Mouse (Mus musculus) MEL (cell line): ENCODE results near the gene Xpnpep1. TPM values are rescaled to one million over a fixed set of nuclear protein-coding genes. Genes with fewer than 3 reads are reported as not detected.

Experiments
- DNase-seq: peaks from one replicate; pipeline ENCODE4 v3.0.0; 2011; ENCODE audit warnings: low read depth, low spot score
- H3K27ac ChIP-seq: 2 replicates; pipeline ENCODE4 v1.5.1; 2012; ENCODE audit warnings: low read depth, mild to moderate bottlenecking, control low read depth, low read length, moderate library complexity; ENCODE audit not compliant: control insufficient read depth
- H3K27me3 ChIP-seq, 2 experiments: fragments of 150-350 bp in 1 of 2; sonication (generic) in 1 of 2; 2 replicates each; pipeline ENCODE4 v1.6.1; 2012; ENCODE audit warnings: low read length in 2 of 2, mild to moderate bottlenecking in 2 of 2, improper control_type of control experiment in 1 of 2, moderate library complexity in 1 of 2; ENCODE audit not compliant: insufficient read depth in 2 of 2, control insufficient read depth in 1 of 2
- H3K36me3 ChIP-seq, 2 experiments: 2 replicates each; pipeline ENCODE4 v1.6.1; 2012 to 2014; ENCODE audit warnings: low read length in 2 of 2, improper control_type of control experiment in 1 of 2, inconsistent platforms in 1 of 2, mild to moderate bottlenecking in 1 of 2; ENCODE audit not compliant: insufficient read depth in 2 of 2, control insufficient read depth in 1 of 2
- H3K4me1 ChIP-seq, 2 experiments: fragments of 150-350 bp in 1 of 2; sonication (generic) in 1 of 2; 2 replicates each; pipeline ENCODE4 v1.6.1; 2012; ENCODE audit warnings: low read length in 2 of 2, improper control_type of control experiment in 1 of 2, mild to moderate bottlenecking in 1 of 2; ENCODE audit not compliant: insufficient read depth in 2 of 2, control insufficient read depth in 1 of 2
- H3K4me3 ChIP-seq, 2 experiments: fragments of 150-350 bp in 1 of 2; sonication (generic) in 1 of 2; 2 replicates each; pipeline ENCODE4 v1.5.1; 2012; ENCODE audit warnings: low read depth in 2 of 2, low read length in 2 of 2, mild to moderate bottlenecking in 2 of 2, moderate library complexity in 2 of 2, control low read depth in 1 of 2, improper control_type of control experiment in 1 of 2; ENCODE audit not compliant: control insufficient read depth in 1 of 2, insufficient read depth in 1 of 2
- H3K79me2 ChIP-seq: 2 replicates; pipeline ENCODE4 v1.6.1; 2012; ENCODE audit warnings: mild to moderate bottlenecking, low read length, moderate library complexity; ENCODE audit not compliant: control insufficient read depth, poor library complexity, insufficient read depth
- H3K9ac ChIP-seq: 2 replicates; pipeline ENCODE4 v1.6.1; 2012; ENCODE audit warnings: low read depth, mild to moderate bottlenecking, control low read depth, low read length, moderate library complexity; ENCODE audit not compliant: control insufficient read depth, poor library complexity, severe bottlenecking
- H3K9me3 ChIP-seq: fragments of 150-350 bp; sonication (generic); replicated peaks from 2 replicates; pipeline ENCODE4 v1.6.1; 2012; ENCODE audit warnings: mild to moderate bottlenecking, low read length, improper control_type of control experiment, moderate library complexity; ENCODE audit not compliant: insufficient read depth
- BHLHE40 ChIP-seq: IDR thresholded peaks from 2 replicates; pipeline ENCODE4 v1.6.1; 2012; ENCODE audit warnings: low read depth, mild to moderate bottlenecking, inconsistent platforms, low read length, improper control_type of control experiment, borderline replicate concordance
- CHD1 ChIP-seq: IDR thresholded peaks from 2 replicates; pipeline ENCODE4 v1.6.1; 2012; ENCODE audit warnings: low read depth, mild to moderate bottlenecking, inconsistent platforms, low read length, improper control_type of control experiment
- CHD2 ChIP-seq: IDR thresholded peaks from 2 replicates; pipeline ENCODE4 v1.6.1; 2011; ENCODE audit warnings: low read length, improper control_type of control experiment
- E2F4 ChIP-seq: IDR thresholded peaks from 2 replicates; pipeline ENCODE4 v1.6.1; 2011; ENCODE audit warnings: low read depth, low read length, improper control_type of control experiment, borderline replicate concordance
- EP300 ChIP-seq, 2 experiments: IDR thresholded peaks; 2 replicates each; pipeline ENCODE4 v1.6.1; 2011; ENCODE audit warnings: improper control_type of control experiment in 2 of 2, low read length in 2 of 2, low read depth in 1 of 2, mild to moderate bottlenecking in 1 of 2
- ETS1 ChIP-seq: IDR thresholded peaks from 2 replicates; pipeline ENCODE4 v1.6.1; 2012; ENCODE audit warnings: low read depth, mild to moderate bottlenecking, inconsistent platforms, low read length, improper control_type of control experiment, moderate library complexity
- GATA1 ChIP-seq: IDR thresholded peaks from 2 replicates; pipeline ENCODE4 v1.6.1; 2011; ENCODE audit warnings: low read depth, low read length, improper control_type of control experiment
- HCFC1 ChIP-seq: IDR thresholded peaks from 2 replicates; pipeline ENCODE4 v1.6.1; 2012; ENCODE audit warnings: low read depth, mild to moderate bottlenecking, inconsistent platforms, low read length, improper control_type of control experiment, moderate library complexity
- KAT2A ChIP-seq: conservative IDR thresholded peaks from 2 replicates; pipeline ENCODE4 v1.6.1; 2012; ENCODE audit warnings: low read depth, low read length, improper control_type of control experiment, inconsistent platforms
- MAX ChIP-seq: IDR thresholded peaks from 2 replicates; pipeline ENCODE4 v1.6.1; 2011; ENCODE audit warnings: low read length, improper control_type of control experiment
- MEF2A ChIP-seq: IDR thresholded peaks from 2 replicates; pipeline ENCODE4 v1.6.1; 2014; ENCODE audit warnings: low read depth, mild to moderate bottlenecking, inconsistent platforms, low read length, improper control_type of control experiment; ENCODE audit not compliant: poor library complexity, insufficient replicate concordance, severe bottlenecking; ENCODE audit errors: extremely low read depth
- MXI1 ChIP-seq: IDR thresholded peaks from 2 replicates; pipeline ENCODE4 v1.6.1; 2011; ENCODE audit warnings: mild to moderate bottlenecking, low read depth, low read length, improper control_type of control experiment
- MYB ChIP-seq: IDR thresholded peaks from 2 replicates; pipeline ENCODE4 v1.6.1; 2011; ENCODE audit warnings: mild to moderate bottlenecking, low read depth, low read length, improper control_type of control experiment
- MYC ChIP-seq: IDR thresholded peaks from 2 replicates; pipeline ENCODE4 v1.6.1; 2011; ENCODE audit warnings: low read depth, mild to moderate bottlenecking, low read length, improper control_type of control experiment, moderate library complexity
- NELFE ChIP-seq: IDR thresholded peaks from 2 replicates; pipeline ENCODE4 v1.6.1; 2011; ENCODE audit warnings: low read depth, low read length, improper control_type of control experiment
- NRF1 ChIP-seq: IDR thresholded peaks from 2 replicates; pipeline ENCODE4 v1.6.1; 2014; ENCODE audit warnings: low read depth, mild to moderate bottlenecking, inconsistent platforms, low read length, improper control_type of control experiment, moderate library complexity; ENCODE audit not compliant: poor library complexity, insufficient read depth, severe bottlenecking
- POLR2A ChIP-seq, 2 experiments: IDR thresholded peaks; 2 replicates each; pipeline ENCODE4 v1.6.1; 2011 to 2012; ENCODE audit warnings: low read length in 2 of 2, mild to moderate bottlenecking in 2 of 2, control low read depth in 1 of 2, improper control_type of control experiment in 1 of 2, low read depth in 1 of 2, moderate library complexity in 1 of 2; ENCODE audit not compliant: control insufficient read depth in 1 of 2, insufficient read depth in 1 of 2, poor library complexity in 1 of 2
- POLR2AphosphoS2 ChIP-seq: IDR thresholded peaks from 2 replicates; pipeline ENCODE4 v1.6.1; 2011; ENCODE audit warnings: low read length, improper control_type of control experiment
- RAD21 ChIP-seq: IDR thresholded peaks from 2 replicates; pipeline ENCODE4 v1.6.1; 2011; ENCODE audit warnings: mild to moderate bottlenecking, low read depth, low read length, improper control_type of control experiment
- SIN3A ChIP-seq: IDR thresholded peaks from 2 replicates; pipeline ENCODE4 v1.6.1; 2012; ENCODE audit warnings: low read length, improper control_type of control experiment, inconsistent platforms
- TAL1 ChIP-seq: IDR thresholded peaks from 2 replicates; pipeline ENCODE4 v1.6.1; 2012; ENCODE audit warnings: mild to moderate bottlenecking, inconsistent platforms, low read length, moderate library complexity, mixed read lengths
- TBP ChIP-seq: IDR thresholded peaks from 2 replicates; pipeline ENCODE4 v1.8.0; 2011; ENCODE audit warnings: low read depth, low read length, improper control_type of control experiment
- USF1 ChIP-seq: IDR thresholded peaks from 2 replicates; pipeline ENCODE4 v1.6.1; 2014; ENCODE audit warnings: low read depth, mild to moderate bottlenecking, inconsistent platforms, low read length, improper control_type of control experiment, moderate library complexity
- USF2 ChIP-seq, 2 experiments: IDR thresholded peaks; 2 replicates each; pipeline ENCODE4 v1.6.1; 2011 to 2012; ENCODE audit warnings: improper control_type of control experiment in 2 of 2, low read length in 2 of 2, borderline replicate concordance in 1 of 2, inconsistent platforms in 1 of 2, low read depth in 1 of 2, mild to moderate bottlenecking in 1 of 2; ENCODE audit not compliant: insufficient read depth in 1 of 2
- ZKSCAN1 ChIP-seq: IDR thresholded peaks from 2 replicates; pipeline ENCODE4 v1.6.1; 2012; ENCODE audit warnings: low read depth, mild to moderate bottlenecking, inconsistent platforms, low read length, improper control_type of control experiment, moderate library complexity
- ZMIZ1 ChIP-seq: IDR thresholded peaks from 2 replicates; pipeline ENCODE4 v1.6.1; 2012; ENCODE audit warnings: low read depth, mild to moderate bottlenecking, inconsistent platforms, low read length, improper control_type of control experiment, moderate library complexity
- polyA plus RNA-seq, 2 experiments: library from polyadenylated mRNA; stranded (reverse) in 1 of 2; unstranded in 1 of 2; fragments of >175 nt in 1 of 2; fragments of >200 nt in 1 of 2; gene quantifications; 2 replicates each; pipeline versions ENCODE4 v1.2.1 to v1.2.4; 2012; ENCODE audit warnings: low replicate concordance in 2 of 2, low read depth in 1 of 2; ENCODE audit not compliant: insufficient read length in 2 of 2, insufficient read depth in 1 of 2, missing spikeins in 1 of 2
- total RNA-seq: library from RNA; depleted of rRNA; stranded (reverse); fragments of 300-350 nt; gene quantifications from 2 replicates; pipeline ENCODE4 v1.2.3, GENCODE M21; 2012

The Xpnpep1 gene
- total and polyA plus RNA-seq, 3 experiments: 428 to 531 (median 526) TPM

- TF ChIP-seq TAL1 (no peak), MYC (no peak), USF2 (IDR thresholded peaks at IDR 0.05; ENCODE audit: borderline replicate concordance in 1 of 2, insufficient read depth in 1 of 2, low read depth in 1 of 2, low read length in 2 of 2) (no peak), MAX (no peak), HCFC1 (no peak), RAD21 (no peak), ETS1 (no peak), MEF2A (no peak), NRF1 (no peak), POLR2AphosphoS2 (no peak), POLR2A (IDR thresholded peaks at IDR 0.05; ENCODE audit: control insufficient read depth in 1 of 2, insufficient read depth in 1 of 2, low read depth in 1 of 2, low read length in 2 of 2, poor library complexity in 1 of 2) (no peak), NELFE (no peak), MXI1 (no peak), BHLHE40 (no peak)
- TF ChIP-seq, all 39 proteins: peak for 0
- H3K27me3 ChIP-seq: peaks cover 2 to 3% of the 10 kb centered on the region in 2 experiments; a peak in 2 of 4 replicates
- no peak overlapping the region for H3K27ac ChIP-seq
- H3K4me1 ChIP-seq: no peaks in the 10 kb centered on the region
- H3K79me2 ChIP-seq: no peaks in the 10 kb centered on the region
- H3K36me3 ChIP-seq: no peaks in the 10 kb centered on the region
- no peak for DNase-seq
- H3K9ac ChIP-seq: no peak overlapping the region
- no peaks in the 10 kb centered on the region for H3K9me3 ChIP-seq
- H3K4me3 ChIP-seq: no peak overlapping the region
Observed at GRCm38 (mm10) chr19:53081339-53081738, 41.3 kb upstream of the Xpnpep1 start.

GRCm38 (mm10) chr19:53080921-53081320 is 40.9 kb upstream of the Xpnpep1 start:
- H3K27ac ChIP-seq: no peak overlapping the region
- no peak for TF ChIP-seq SIN3A
- TF ChIP-seq, all 39 proteins: peak for 0
- Histone ChIP-seq H3K9ac (no peak overlapping the region), H3K79me2 (no peaks in the 10 kb centered on the region), H3K4me1 (no peaks in the 10 kb centered on the region), H3K36me3 (no peaks in the 10 kb centered on the region), H3K9me3 (no peaks in the 10 kb centered on the region), H3K4me3 (no peak overlapping the region), H3K27me3 (peaks cover 2 to 3% of the 10 kb centered on the region in 2 experiments; a peak in 2 of 4 replicates)
- DNase-seq: no peak

- Histone ChIP-seq H3K4me1 (no peaks in the 10 kb centered on the region), H3K79me2 (no peaks in the 10 kb centered on the region), H3K27ac (no peak overlapping the region), H3K4me3 (no peak overlapping the region), H3K36me3 (no peaks in the 10 kb centered on the region), H3K27me3 (peaks cover 2 to 3% of the 10 kb centered on the region in 2 experiments; a peak in 2 of 4 replicates), H3K9ac (no peak overlapping the region), H3K9me3 (no peaks in the 10 kb centered on the region)
- no peak for DNase-seq
- TF ChIP-seq MYB: no peak
- TF ChIP-seq TBP: no peak
- no peak for TF ChIP-seq ZMIZ1
- no peak for TF ChIP-seq CHD2
- TF ChIP-seq E2F4: no peak
- no peak for TF ChIP-seq HCFC1
- TF ChIP-seq POLR2A (IDR thresholded peaks at IDR 0.05; ENCODE audit: control insufficient read depth in 1 of 2, insufficient read depth in 1 of 2, low read depth in 1 of 2, low read length in 2 of 2, poor library complexity in 1 of 2): no peak
- TF ChIP-seq NRF1: no peak
- TF ChIP-seq CHD1: no peak
- no peak for TF ChIP-seq USF1
- no peak for TF ChIP-seq EP300 (IDR thresholded peaks at IDR 0.05; ENCODE audit: low read depth in 1 of 2, low read length in 2 of 2)
- no peak for TF ChIP-seq ZKSCAN1
- TF ChIP-seq MEF2A: no peak
- TF ChIP-seq GATA1: no peak
- TF ChIP-seq KAT2A: no peak
Observed at GRCm38 (mm10) chr19:53080487-53080886, 40.5 kb upstream of the Xpnpep1 start.
